Mouse (Mus musculus) testis, adult 2 months (tissue): Measurements from ENCODE around the gene 1810037I17Rik.

ENCODE experiments used
- CTCF ChIP-seq: fragments of 200-500 bp; IDR thresholded peaks from 2 replicates; pipeline ENCODE4 v1.5.1; 2012; ENCODE audit warnings: low read depth, mild to moderate bottlenecking, inconsistent platforms, low read length, moderate library complexity; ENCODE audit not compliant: control insufficient read depth, insufficient read depth, insufficient replicate concordance
- POLR2A ChIP-seq: fragments of 200-500 bp; IDR thresholded peaks from 2 replicates; pipeline ENCODE4 v1.6.1; 2012; ENCODE audit warnings: low read depth, mild to moderate bottlenecking, inconsistent platforms, low read length, moderate library complexity; ENCODE audit not compliant: control insufficient read depth

DNA sequence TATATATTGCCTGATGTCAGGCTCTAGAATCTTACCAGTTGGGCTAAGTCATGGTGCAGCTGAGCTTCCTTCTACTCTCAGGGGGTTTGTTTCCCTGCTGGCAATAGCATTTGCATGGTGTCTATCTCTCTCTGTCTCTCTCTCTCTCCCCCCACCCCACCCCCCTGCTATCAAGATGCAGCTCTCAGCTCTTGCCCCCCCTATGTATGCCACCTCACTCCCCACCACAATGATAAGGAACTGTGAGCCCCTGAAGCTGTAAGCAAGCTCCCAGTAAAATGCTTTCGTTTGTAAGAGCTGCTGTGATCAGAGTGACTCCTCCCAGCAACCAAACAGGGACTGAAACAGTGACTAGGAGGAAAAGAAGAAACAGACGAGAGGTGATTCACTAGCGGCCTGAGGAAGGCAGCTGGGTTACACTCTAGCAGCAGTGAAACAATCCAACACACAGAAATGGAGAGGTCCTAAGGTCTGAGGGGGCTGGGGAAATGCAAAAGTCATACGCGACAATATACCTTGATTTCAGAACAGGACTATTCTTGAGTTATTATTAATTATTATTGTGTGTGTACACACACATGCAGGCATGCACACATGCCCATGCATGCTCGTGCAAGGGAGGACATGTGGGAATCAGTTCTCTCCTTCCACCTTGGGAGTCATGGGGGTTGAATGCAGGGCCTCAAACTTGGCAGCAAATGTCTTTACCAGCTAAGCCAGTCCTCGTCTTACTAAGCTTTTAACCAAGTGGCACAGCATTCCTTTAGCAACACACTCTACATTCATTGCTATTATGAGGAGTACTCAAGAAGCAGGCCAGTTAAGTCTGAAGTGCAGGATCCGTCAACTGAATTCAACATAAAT, 3.2 kb upstream of the 1810037I17Rik start:
- no peak for TF ChIP-seq CTCF
- no peak for TF ChIP-seq POLR2A
